Mouse (Mus musculus) G1E (cell line): Measurements from ENCODE around the gene Sympk. TPM values are rescaled to one million over a fixed set of nuclear protein-coding genes. Genes with fewer than 3 reads are reported as not detected.
"Not testable (repeated sequence)": the region's sequence is repeated elsewhere in the genome, so short reads cannot be mapped to it uniquely, and the experiment has no call there.

Experiments
- ATAC-seq: 2 replicates; pipeline ENCODE4 v1.8.0; 2016; ENCODE audit warnings: mild to moderate bottlenecking; ENCODE audit not compliant: insufficient number of reproducible peaks, poor library complexity, low FRiP score, severe bottlenecking; ENCODE audit errors: extremely low read depth
- DNase-seq: peaks from one replicate; pipeline ENCODE4 v3.0.0; 2012; ENCODE audit warnings: low spot score
- H3K27me3 ChIP-seq: 2 replicates; pipeline ENCODE4 v1.6.1; 2012; ENCODE audit warnings: mild to moderate bottlenecking, low read length, inconsistent platforms; ENCODE audit not compliant: insufficient read depth
- H3K36me3 ChIP-seq: replicated peaks from 2 replicates; pipeline ENCODE3; 2012; ENCODE audit warnings: mild to moderate bottlenecking, inconsistent platforms
- H3K4me1 ChIP-seq: 2 replicates; pipeline ENCODE4 v1.6.1; 2012; ENCODE audit warnings: low read depth, low read length, inconsistent platforms, mixed read lengths; ENCODE audit not compliant: insufficient read depth
- H3K4me3 ChIP-seq: 2 replicates; pipeline ENCODE4 v1.5.1; 2012; ENCODE audit warnings: low read depth, mild to moderate bottlenecking, inconsistent platforms, low read length, moderate library complexity, mixed read lengths
- H3K9me3 ChIP-seq: replicated peaks from 2 replicates; pipeline ENCODE4 v1.6.1; 2012; ENCODE audit warnings: inconsistent platforms
- CTCF ChIP-seq: IDR thresholded peaks from 2 replicates; pipeline ENCODE4 v1.5.1; 2012; ENCODE audit warnings: low read depth, low read length, inconsistent platforms, mixed read lengths
- GATA1 ChIP-seq: IDR thresholded peaks from 2 replicates; pipeline ENCODE4 v1.6.1; 2012; ENCODE audit warnings: borderline replicate concordance, low read length, inconsistent platforms, mixed read lengths
- GATA2 ChIP-seq: IDR thresholded peaks from 2 replicates; pipeline ENCODE4 v1.6.1; 2012; ENCODE audit warnings: low read depth, low read length, inconsistent platforms, borderline replicate concordance
- POLR2AphosphoS5 ChIP-seq: IDR thresholded peaks from 2 replicates; pipeline ENCODE4 v1.6.1; 2012; ENCODE audit warnings: low read depth, low read length, inconsistent platforms; ENCODE audit not compliant: insufficient replicate concordance
- TAL1 ChIP-seq: conservative IDR thresholded peaks from 2 replicates; pipeline ENCODE4 v1.6.1; 2012; ENCODE audit warnings: low read depth, low read length, inconsistent platforms, mixed read lengths
- polyA plus RNA-seq: library from polyadenylated mRNA; stranded (reverse); fragments of >175 nt; gene quantifications from 2 replicates; pipeline ENCODE4 v1.2.3, GENCODE M21; 2012
- total RNA-seq, 2 experiments: library from RNA; stranded (forward) in 1 of 2; stranded (reverse) in 1 of 2; fragments of 200-1000 nt in 1 of 2; fragments of >200 nt in 1 of 2; fragmentation: Nextera tagmentation in 1 of 2; gene quantifications; 2 replicates each; pipeline ENCODE4 v1.2.3; 2014 to 2017

Gene Sympk
- total and polyA plus RNA-seq, 3 experiments: 48.1 to 257 (median 149) TPM

DNA sequence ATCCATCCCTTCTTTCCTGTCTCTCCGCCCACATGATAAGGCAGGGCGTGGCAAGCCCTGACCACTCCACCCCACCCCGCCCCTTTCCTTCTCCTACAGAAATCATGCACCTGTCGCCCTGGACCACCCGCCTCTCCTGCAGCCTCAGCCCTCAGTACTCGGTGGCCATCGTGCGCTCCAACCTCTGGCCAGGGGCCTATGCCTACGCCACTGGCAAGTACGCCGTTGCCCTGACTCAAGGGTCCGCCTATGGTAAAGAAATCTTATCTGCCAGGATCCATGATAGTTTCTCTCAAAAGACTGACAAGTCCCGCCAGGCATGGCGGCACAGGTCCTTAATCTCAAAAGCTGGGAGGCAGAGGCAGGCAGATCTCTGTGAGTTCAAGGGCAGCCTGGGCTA lies 43.8 kb downstream of the Sympk start:
- ATAC-seq (no peak), DNase-seq (no peak)
- no peaks in the 10 kb centered on the region for H3K9me3 ChIP-seq
- no peak for TF ChIP-seq TAL1
- no peak for TF ChIP-seq POLR2AphosphoS5
- H3K4me1 ChIP-seq: peaks cover 5% of the 10 kb centered on the region
- no peaks in the 10 kb centered on the region for H3K36me3 ChIP-seq
- H3K27me3 ChIP-seq: peaks cover 31% of the 10 kb centered on the region
- no peak overlapping the region for H3K4me3 ChIP-seq

DNA sequence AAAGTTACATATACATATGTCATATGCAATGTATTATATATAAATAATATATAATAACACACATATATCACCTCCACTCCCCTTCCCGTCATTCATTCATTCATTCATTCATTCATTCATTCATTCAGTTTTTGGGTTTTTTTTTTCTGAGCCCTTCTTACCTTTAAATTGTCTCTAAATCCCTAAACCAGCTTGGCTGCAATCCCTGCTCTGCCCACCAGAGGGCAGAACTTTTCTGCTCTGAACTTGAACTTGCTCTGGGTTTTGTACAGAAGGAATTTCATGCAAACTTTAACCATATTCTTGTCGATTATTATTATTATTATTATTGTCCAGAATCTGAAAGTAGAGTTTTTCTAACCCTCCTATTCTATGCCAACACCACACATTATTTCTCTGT lies 44.5 kb downstream of the Sympk start:
- H3K4me1 ChIP-seq: peaks cover 6% of the 10 kb centered on the region
- no peaks in the 10 kb centered on the region for H3K36me3 ChIP-seq
- ATAC-seq (no peak), DNase-seq (no peak)
- TF ChIP-seq POLR2AphosphoS5: no peak
- peak; percentile 49; the same call in 1 of the 2 replicates for TF ChIP-seq CTCF
- no peak for TF ChIP-seq GATA2
- TF ChIP-seq TAL1: no peak
- TF ChIP-seq GATA1: no peak
- no peaks in the 10 kb centered on the region for H3K9me3 ChIP-seq
- H3K27me3 ChIP-seq: peaks cover 31% of the 10 kb centered on the region
- H3K4me3 ChIP-seq: no peak overlapping the region

- DNase-seq (no peak), ATAC-seq (no peak)
- no peaks in the 10 kb centered on the region for H3K9me3 ChIP-seq
- no peaks in the 10 kb centered on the region for H3K36me3 ChIP-seq
- H3K4me1 ChIP-seq: peaks cover 10% of the 10 kb centered on the region
- H3K27me3 ChIP-seq: peaks cover 28% of the 10 kb centered on the region
- H3K4me3 ChIP-seq: no peak overlapping the region
- no peak for TF ChIP-seq TAL1
- no peak for TF ChIP-seq POLR2AphosphoS5
- TF ChIP-seq GATA1: no peak
- TF ChIP-seq CTCF: no peak
Measured at GRCm38 (mm10) chr7:19069500-19069899, 45.3 kb downstream of the Sympk start.

GRCm38 (mm10) chr7:19071024-19071423 lies 46.8 kb downstream of the Sympk start:
- ATAC-seq, H3K36me3 ChIP-seq, H3K9me3 ChIP-seq, H3K4me3 ChIP-seq, DNase-seq: not testable (repeated sequence)
- peaks cover 14% of the 10 kb centered on the region for H3K27me3 ChIP-seq
- peaks cover 20% of the 10 kb centered on the region for H3K4me1 ChIP-seq

DNA sequence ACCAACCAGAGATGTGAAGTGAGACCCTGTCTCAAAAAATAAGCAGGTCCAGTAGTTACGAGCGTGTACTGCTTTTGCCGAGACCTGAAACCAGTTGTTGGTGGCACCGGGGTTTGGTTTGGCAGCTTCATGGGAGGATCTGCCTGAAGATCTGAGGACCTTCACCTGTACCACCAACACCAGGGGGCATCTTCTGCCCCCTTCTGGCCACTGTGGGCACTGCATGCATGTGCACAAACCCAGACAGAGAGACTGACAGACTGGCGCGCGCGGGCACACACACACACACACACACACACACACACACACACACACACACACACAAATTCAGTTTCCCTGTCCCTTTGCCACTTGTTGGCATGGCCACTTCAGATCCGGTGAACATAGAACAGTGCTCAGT lies 49.3 kb downstream of the Sympk start:
- ATAC-seq (no peak), DNase-seq (no peak)

GRCm38 (mm10) chr7:19074494-19074893 lies 50.3 kb downstream of the Sympk start:
- Histone ChIP-seq H3K4me3 (no peak overlapping the region), H3K9me3 (no peaks in the 10 kb centered on the region), H3K4me1 (peaks cover 42% of the 10 kb centered on the region), H3K36me3 (peaks cover 19% of the 10 kb centered on the region), H3K27me3 (peaks cover 5% of the 10 kb centered on the region; the same call in 1 of the 2 replicates)
- DNase-seq (no peak), ATAC-seq (no peak)
- TF ChIP-seq CTCF (no peak), POLR2AphosphoS5 (no peak), TAL1 (no peak), GATA2 (no peak), GATA1 (no peak)

More for the DNA sequence above, 49.3 kb downstream of the Sympk start:
- TF ChIP-seq TAL1 (no peak), CTCF (peak; percentile 39; the same call in 1 of the 2 replicates)
- Histone ChIP-seq H3K27me3 (peaks cover 5% of the 10 kb centered on the region; the same call in 1 of the 2 replicates), H3K9me3 (no peaks in the 10 kb centered on the region), H3K4me1 (peaks cover 35% of the 10 kb centered on the region), H3K4me3 (no peak overlapping the region), H3K36me3 (peaks cover 9% of the 10 kb centered on the region)

DNA sequence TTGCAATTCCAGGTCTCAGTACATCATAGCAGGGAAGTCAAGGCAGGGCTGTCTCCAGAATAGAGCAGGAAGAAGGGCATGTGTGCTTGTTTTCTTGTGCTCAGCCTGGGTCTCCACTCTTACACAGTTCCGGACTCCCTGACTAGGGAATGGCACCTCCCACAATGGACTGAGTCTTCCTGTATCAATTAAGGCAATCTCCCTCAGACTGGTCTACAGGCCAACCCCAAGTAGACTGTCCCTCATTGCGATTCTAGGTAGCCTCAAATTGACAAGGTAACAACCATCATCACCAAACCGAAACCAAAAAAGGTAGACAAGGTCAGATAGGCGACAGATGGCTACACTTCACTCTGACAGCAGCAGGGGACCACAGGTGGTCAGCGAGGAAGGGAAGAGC lies 51.1 kb downstream of the Sympk start:
- Histone ChIP-seq H3K4me1 (peaks cover 49% of the 10 kb centered on the region), H3K9me3 (no peaks in the 10 kb centered on the region), H3K4me3 (peak overlapping the region; percentile 81), H3K36me3 (peaks cover 27% of the 10 kb centered on the region), H3K27me3 (peaks cover 4% of the 10 kb centered on the region; the same call in 1 of the 2 replicates)
- no peak for TF ChIP-seq TAL1
- no peak for TF ChIP-seq POLR2AphosphoS5
- no peak for TF ChIP-seq GATA2
- no peak for TF ChIP-seq CTCF
- TF ChIP-seq GATA1: no peak
- DNase-seq (no peak), ATAC-seq (no peak)
